Mouse (Mus musculus) kidney, postnatal 14 days (tissue): ENCODE measurements at regions not wholly inside any gene's neighbourhood (a gene's known extent, or its start where the extent isn't known, plus 50 kb on each side); places are given as distances from the start of the nearest gene placed in this dataset.

Source experiments
- DNase-seq: peaks from one replicate; pipeline ENCODE4 v3.0.0; 2022; ENCODE audit warnings: mixed read lengths

- DNase-seq, result no peak
Observed at GRCm38 (mm10) chr17:84890871-84891599, 65.5 kb upstream of the Ppm1b start.

- DNase-seq, result no peak
Observed at GRCm38 (mm10) chr17:84893273-84894033, 63.1 kb upstream of the Ppm1b start.

- no peak for DNase-seq
Observed at GRCm38 (mm10) chr17:84895526-84895925, 61.0 kb upstream of the Ppm1b start.

- DNase-seq, result no peak
Observed at GRCm38 (mm10) chr17:84896572-84896971, 60.0 kb upstream of the Ppm1b start.

- DNase-seq, result no peak
Observed at GRCm38 (mm10) chr17:84898407-84898806, 58.1 kb upstream of the Ppm1b start.

- no peak for DNase-seq
Observed at GRCm38 (mm10) chr17:84903625-84904337, 52.8 kb upstream of the Ppm1b start.
